Mouse (Mus musculus) CH12.LX (cell line): ENCODE data around the gene Glyctk. TPM values are rescaled to one million over a fixed set of nuclear protein-coding genes. Genes with fewer than 3 reads are reported as not detected.
"Not testable (repeated sequence)": the region's sequence is repeated elsewhere in the genome, so short reads cannot be mapped to it uniquely, and the experiment has no call there.

ENCODE experiments used
- DNase-seq: peaks from one replicate; pipeline ENCODE4 v3.0.0-alpha.2; 2013; ENCODE audit errors: extremely low read depth
- H3K27ac ChIP-seq: 2 replicates; pipeline ENCODE4 v1.5.1; 2012; ENCODE audit warnings: low read depth, mild to moderate bottlenecking, control low read depth, moderate library complexity; ENCODE audit not compliant: insufficient read depth
- H3K27me3 ChIP-seq: replicated peaks from 2 replicates; pipeline ENCODE3; 2012; ENCODE audit warnings: inconsistent platforms
- H3K36me3 ChIP-seq, 2 experiments: replicated peaks in 1 of 2; 2 replicates each; pipeline versions ENCODE3 to v1.6.1; 2012; ENCODE audit warnings: inconsistent platforms in 1 of 2, low read length in 1 of 2, mild to moderate bottlenecking in 1 of 2, mixed read lengths in 1 of 2, moderate library complexity in 1 of 2; ENCODE audit not compliant: control insufficient read depth in 1 of 2, insufficient read depth in 1 of 2
- H3K4me1 ChIP-seq, 2 experiments: 2 replicates each; pipeline ENCODE4 v1.6.1; 2012; ENCODE audit warnings: inconsistent platforms in 1 of 2, moderate library complexity in 1 of 2; ENCODE audit not compliant: insufficient read depth in 2 of 2, control insufficient read depth in 1 of 2
- H3K4me2 ChIP-seq: 2 replicates; pipeline ENCODE4 v1.6.1; 2012; ENCODE audit warnings: low read depth, mild to moderate bottlenecking, control low read depth; ENCODE audit not compliant: poor library complexity, insufficient read depth, severe bottlenecking
- H3K4me3 ChIP-seq, 3 experiments: fragments of 150-350 bp in 1 of 3; sonication (generic) in 1 of 3; replicated peaks in 1 of 3; 2 replicates each; pipeline versions ENCODE3 to v1.5.1; 2011 to 2012; ENCODE audit warnings: low read depth in 2 of 3, low read length in 2 of 3, mild to moderate bottlenecking in 2 of 3, moderate library complexity in 2 of 3, control low read depth in 1 of 3, improper control_type of control experiment in 1 of 3, inconsistent platforms in 1 of 3, mixed read lengths in 1 of 3; ENCODE audit not compliant: poor library complexity in 1 of 3
- H3K79me2 ChIP-seq: replicated peaks from 2 replicates; pipeline ENCODE4 v1.6.1; 2012; ENCODE audit warnings: mild to moderate bottlenecking, moderate library complexity; ENCODE audit not compliant: control insufficient read depth, poor library complexity, insufficient read depth, severe bottlenecking; ENCODE audit errors: extremely low read depth
- H3K9ac ChIP-seq: 2 replicates; pipeline ENCODE4 v1.6.1; 2012; ENCODE audit warnings: low read depth, mild to moderate bottlenecking, control low read depth, moderate library complexity; ENCODE audit not compliant: insufficient read depth
- H3K9me3 ChIP-seq: replicated peaks from 2 replicates; pipeline ENCODE3; 2012; ENCODE audit warnings: low read length, inconsistent platforms, mixed read lengths
- BHLHE40 ChIP-seq: IDR thresholded peaks from 2 replicates; pipeline ENCODE4 v1.6.1; 2011; ENCODE audit warnings: mild to moderate bottlenecking, low read depth, low read length, improper control_type of control experiment
- CTCF ChIP-seq, 2 experiments: IDR thresholded peaks in 1 of 2; conservative IDR thresholded peaks in 1 of 2; 2 replicates each; pipeline ENCODE4 v1.5.1; 2011 to 2012; ENCODE audit warnings: low read depth in 2 of 2, low read length in 2 of 2, improper control_type of control experiment in 1 of 2, inconsistent platforms in 1 of 2, mild to moderate bottlenecking in 1 of 2, moderate library complexity in 1 of 2
- E2F4 ChIP-seq: IDR thresholded peaks from 2 replicates; pipeline ENCODE4 v1.6.1; 2011; ENCODE audit warnings: low read depth, low read length, improper control_type of control experiment; ENCODE audit not compliant: insufficient replicate concordance
- EP300 ChIP-seq: IDR thresholded peaks from 2 replicates; pipeline ENCODE4 v1.6.1; 2011; ENCODE audit warnings: low read length, improper control_type of control experiment
- HCFC1 ChIP-seq: IDR thresholded peaks from 2 replicates; pipeline ENCODE4 v1.6.1; 2012; ENCODE audit warnings: low read depth, mild to moderate bottlenecking, inconsistent platforms, low read length, improper control_type of control experiment
- JUND ChIP-seq: conservative IDR thresholded peaks from 2 replicates; pipeline ENCODE4 v1.6.1; 2011; ENCODE audit warnings: low read depth, low read length, improper control_type of control experiment
- MAFK ChIP-seq: IDR thresholded peaks from 2 replicates; pipeline ENCODE4 v1.6.1; 2011; ENCODE audit warnings: low read length, improper control_type of control experiment; ENCODE audit not compliant: insufficient replicate concordance
- MEF2A ChIP-seq: IDR thresholded peaks from 2 replicates; pipeline ENCODE4 v1.6.1; 2014; ENCODE audit warnings: low read depth, mild to moderate bottlenecking, inconsistent platforms, low read length, improper control_type of control experiment, borderline replicate concordance
- NELFE ChIP-seq: IDR thresholded peaks from 2 replicates; pipeline ENCODE4 v1.6.1; 2011; ENCODE audit warnings: low read depth, low read length, improper control_type of control experiment
- NRF1 ChIP-seq: IDR thresholded peaks from 2 replicates; pipeline ENCODE4 v1.6.1; 2014; ENCODE audit warnings: low read depth, mild to moderate bottlenecking, inconsistent platforms, low read length, improper control_type of control experiment, moderate library complexity
- RCOR1 ChIP-seq: conservative IDR thresholded peaks from 2 replicates; pipeline ENCODE4 v1.6.1; 2012; ENCODE audit warnings: low read depth, mild to moderate bottlenecking, inconsistent platforms, low read length, improper control_type of control experiment
- SMC3 ChIP-seq: IDR thresholded peaks from 2 replicates; pipeline ENCODE4 v1.6.1; 2011; ENCODE audit warnings: low read depth, low read length, improper control_type of control experiment
- TBP ChIP-seq: conservative IDR thresholded peaks from 2 replicates; pipeline ENCODE4 v1.6.1; 2011; ENCODE audit warnings: low read depth, low read length, improper control_type of control experiment
- TCF12 ChIP-seq: IDR thresholded peaks from 2 replicates; pipeline ENCODE4 v1.6.1; 2014; ENCODE audit warnings: low read depth, mild to moderate bottlenecking, inconsistent platforms, low read length, improper control_type of control experiment
- dilution Hi-C: fragments of 300-500 bp; cut with MboI; formaldehyde crosslinking; loops from 2 replicates; pipeline ENCODE4 v1.14.3; 2020; ENCODE audit warnings: low sequenced_read_pairs; ENCODE audit not compliant: extremely low pct_unique_long_range_greater_than_20kb, extremely low pct_ligation_motif_present
- in situ Hi-C: fragments of 300-500 bp; cut with MboI; formaldehyde crosslinking; loops from 3 replicates; pipeline ENCODE4 v1.14.3; 2019; ENCODE audit warnings: low sequenced_read_pairs, low pct_ligation_motif_present, low pct_unique_long_range_greater_than_20kb, mixed read lengths
- polyA plus RNA-seq: library from polyadenylated mRNA; unstranded; fragments of >175 nt; gene quantifications from 2 replicates; pipeline ENCODE4 v1.2.1, GENCODE M21; 2012; ENCODE audit warnings: low read depth; ENCODE audit not compliant: insufficient read length
- total RNA-seq, 2 experiments: library from RNA; depleted of rRNA; stranded (reverse); fragments of 300-350 nt in 1 of 2; fragments of >200 nt in 1 of 2; gene quantifications; 2 replicates each; pipeline ENCODE4 v1.2.3; 2012 to 2014

Gene Glyctk
- total and polyA plus RNA-seq, 3 experiments = 2.8 to 3.0 (median 3.0) TPM

DNA sequence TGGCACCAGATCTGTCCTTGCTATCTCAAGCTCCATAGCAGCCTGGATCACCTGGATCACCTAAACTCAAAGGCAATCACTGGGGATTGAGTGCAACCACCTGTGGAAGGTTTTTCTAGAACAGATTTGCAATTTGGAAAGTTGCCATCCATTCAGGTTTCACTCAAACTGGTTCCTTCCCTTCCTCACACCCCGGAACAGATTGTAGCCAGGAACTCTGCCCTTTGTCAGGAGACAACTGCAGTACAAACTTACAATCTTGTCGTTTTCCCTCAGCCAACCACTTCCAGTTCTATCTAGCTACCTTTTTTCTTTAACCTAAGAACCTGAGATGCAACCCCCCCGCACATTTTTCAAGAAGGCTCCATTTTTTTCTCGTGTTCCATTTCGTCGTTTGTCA is 12.0 kb upstream of the Glyctk start:
- Histone ChIP-seq H3K36me3 (peaks cover 0 to 6% of the 10 kb centered on the region in 2 experiments), H3K4me1 (peaks cover 6 to 23% of the 10 kb centered on the region in 2 experiments; a peak in 3 of 4 replicates)
- TF ChIP-seq MEF2A = no peak
- TF ChIP-seq, all 38 proteins: peak for 0
- Histone ChIP-seq H3K9me3 (no peaks in the 10 kb centered on the region), H3K79me2 (peaks cover 37% of the 10 kb centered on the region), H3K4me3 (no peak overlapping the region), H3K9ac (no peak overlapping the region), H3K27me3 (no peaks in the 10 kb centered on the region), H3K27ac (no peak overlapping the region), H3K4me2 (peak overlapping the region; percentile 35)
- no peak for DNase-seq
- dilution Hi-C loops = no loop called here
- in situ Hi-C loops = loop anchor here (10.0 kb wide), 1 partner anchor 105 kb away; no protein-coding TSS in a partner anchor

DNA sequence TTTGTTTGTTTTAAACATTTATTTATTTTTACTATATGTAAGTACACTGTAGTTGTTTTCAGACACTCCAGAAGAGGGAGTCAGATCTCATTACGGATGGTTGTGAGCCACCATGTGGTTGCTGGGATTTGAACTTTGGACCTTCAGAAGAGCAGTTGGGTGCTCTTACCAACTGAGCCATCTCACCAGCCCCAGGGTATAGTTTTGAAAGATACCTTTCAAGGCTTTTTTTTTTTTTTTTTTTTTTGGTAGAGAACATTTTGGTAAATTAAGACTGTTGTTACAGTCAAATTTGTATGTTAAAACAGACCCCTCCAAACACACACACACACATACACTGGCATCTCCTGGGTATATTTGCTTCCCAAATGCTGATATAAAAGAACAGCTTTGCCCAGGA is 11.1 kb upstream of the Glyctk start:
- H3K27ac ChIP-seq, DNase-seq, H3K4me2 ChIP-seq, H3K4me3 ChIP-seq, H3K36me3 ChIP-seq, H3K9ac ChIP-seq, H3K27me3 ChIP-seq, dilution Hi-C loops, H3K9me3 ChIP-seq: not testable (repeated sequence)
- TF ChIP-seq TBP = peak; percentile 84
- TF ChIP-seq CTCF (conservative IDR thresholded peaks at IDR 0.05 in 1 of 2, IDR thresholded peaks at IDR 0.05 in 1 of 2; ENCODE audit: low read depth in 2 of 2, low read length in 2 of 2) = peak in 1 of 2 experiments; percentile 22; a peak in 1 of 4 replicates
- Histone ChIP-seq H3K4me1 (peaks cover 2 to 14% of the 10 kb centered on the region in 2 experiments; a peak in 2 of 4 replicates), H3K79me2 (peaks cover 27% of the 10 kb centered on the region)
- in situ Hi-C loops = loop anchor here (10.0 kb wide), 1 partner anchor 106 kb away; no protein-coding TSS in a partner anchor

DNA sequence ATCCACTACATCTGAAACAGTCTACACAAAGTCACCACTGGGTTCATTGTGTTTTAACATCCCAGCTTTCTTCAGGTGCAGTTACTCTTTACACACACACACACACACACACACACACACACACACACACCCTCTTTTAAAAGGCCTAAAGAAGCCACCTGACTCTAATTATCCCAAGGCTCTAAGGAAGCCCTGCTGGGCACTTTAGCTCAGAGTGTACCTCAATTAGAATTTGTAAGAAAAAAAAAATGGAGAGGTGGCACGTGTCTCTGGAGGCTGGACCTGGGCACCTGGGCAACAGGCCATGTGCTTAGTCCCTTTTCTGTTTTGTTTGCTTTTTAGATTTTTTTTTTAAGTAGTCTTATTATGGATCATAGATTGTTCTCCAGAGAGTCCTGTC is 9.8 kb upstream of the Glyctk start:
- dilution Hi-C loops = no loop called here
- in situ Hi-C loops = loop anchor here (10.0 kb wide), 1 partner anchor 107 kb away; no protein-coding TSS in a partner anchor

More for the DNA sequence above, 9.8 kb upstream of the Glyctk start:
- Histone ChIP-seq H3K4me1 (peaks cover 0 to 10% of the 10 kb centered on the region in 2 experiments; a peak in 2 of 4 replicates), H3K79me2 (peaks cover 16% of the 10 kb centered on the region), H3K27ac (no peak overlapping the region), H3K36me3 (no peaks in the 10 kb centered on the region), H3K4me3 (no peak overlapping the region), H3K27me3 (no peaks in the 10 kb centered on the region), H3K9me3 (no peaks in the 10 kb centered on the region), H3K4me2 (no peak overlapping the region), H3K9ac (no peak overlapping the region)
- no peak for DNase-seq
- TF ChIP-seq MEF2A (no peak), BHLHE40 (no peak), E2F4 (no peak), EP300 (no peak), HCFC1 (no peak), SMC3 (no peak), JUND (no peak), NELFE (no peak), RCOR1 (no peak), MAFK (no peak), NRF1 (no peak), TCF12 (no peak)
